Mouse (Mus musculus): ENCODE results near the gene Gabrr1.

Gene Gabrr1

GRCm38 (mm10) chr4:33208881-33209841 is 76.8 kb downstream of the Gabrr1 start, which contains the start of gene Srsf12:
TSS of gene Srsf12 (plus strand) at chr4:33208991.
- DNase-seq: peak; percentile 8 to 28
